Mouse (Mus musculus): ENCODE measurements around the gene Vamp2. TPM values are rescaled to one million over a fixed set of nuclear protein-coding genes. Genes with fewer than 3 reads are reported as not detected.
A peak's percentile ranks its signal among the peaks of the same experiment; 100 is the strongest.

The Vamp2 gene
- polyA plus RNA-seq, 1 experiment from 2014 or later: 12.5 TPM

- Histone ChIP-seq H3K9ac (peak overlapping the region; percentile 57; the same call in 1 of the 2 replicates), H3K9me3 (replicated peaks) (no peaks in the 10 kb centered on the region), H3K27me3 (peaks cover 47% of the 10 kb centered on the region), H3K36me3 (no peaks in the 10 kb centered on the region), H3K4me2 (peak overlapping the region; percentile 99), H3K4me3 (replicated peaks) (peak overlapping the region; percentile 74), H3K27ac (no peak overlapping the region), H3K4me1 (replicated peaks) (peaks cover 64% of the 10 kb centered on the region)
- WGBS (ENCODE audit: insufficient replicate concordance): 41% methylated on average over 14 of the region's 14 CpGs
- no peak for DNase-seq
- no peak for ATAC-seq (ENCODE audit: low read depth)
Measured at GRCm38 (mm10) chr11:69119446-69120155, 31.3 kb downstream of the Vamp2 start.

DNA sequence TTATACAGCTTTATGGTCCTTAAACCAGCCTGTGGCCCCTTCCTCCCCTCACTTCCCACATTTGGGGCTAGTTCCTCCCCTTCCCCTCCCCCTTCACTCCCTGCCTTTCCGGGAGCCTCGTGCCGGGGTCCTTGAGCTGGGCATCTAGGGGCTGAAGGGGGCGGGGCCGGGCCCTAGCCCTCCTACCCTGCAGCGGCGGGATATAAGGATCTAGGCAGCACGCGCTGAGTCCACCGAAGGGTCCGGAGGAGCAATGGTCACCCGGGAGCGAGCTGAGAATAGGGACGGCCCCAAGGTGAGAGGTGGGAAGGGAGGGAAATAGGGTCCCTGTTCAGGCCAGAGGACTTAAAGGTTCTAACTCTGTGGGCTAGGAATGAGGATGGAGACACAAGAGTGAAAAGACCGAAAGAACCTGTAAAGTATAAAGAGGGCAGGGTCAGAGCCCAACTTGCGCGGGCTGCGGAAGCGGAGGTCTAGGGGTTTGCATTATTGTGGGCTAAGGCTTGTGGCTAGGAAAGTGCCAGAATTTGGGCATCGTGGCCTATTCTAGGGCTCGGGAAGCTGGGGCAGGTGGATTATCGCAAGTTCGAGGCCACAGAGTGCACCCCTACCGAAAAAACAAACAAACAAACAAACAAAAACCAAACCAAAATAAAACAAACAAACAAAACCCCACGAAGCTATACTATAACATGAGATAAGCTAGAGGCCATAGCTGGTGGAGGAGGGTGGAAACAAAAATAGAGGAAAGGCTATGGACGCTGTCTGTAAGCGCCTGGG, 32.1 kb downstream of the Vamp2 start, which contains the start of gene Hes7:
Gene Hes7, plus strand, starts transcription at position 184 of the 780 bp plus-strand sequence.
- DNase-seq (no peak), ATAC-seq (ENCODE audit: low read depth) (no peak)
- H3K9me3 ChIP-seq (replicated peaks): no peaks in the 10 kb centered on the region
- H3K4me3 ChIP-seq (replicated peaks): peak within 1 kb of the TSS; percentile 74
- peak within 1 kb of the TSS; percentile 99 for H3K4me2 ChIP-seq
- H3K9ac ChIP-seq: peak within 1 kb of the TSS; percentile 75
- WGBS (ENCODE audit: insufficient replicate concordance): 2% methylated on average over 27 of the region's 27 CpGs
- H3K36me3 ChIP-seq: no peaks in the 10 kb centered on the region
- H3K27ac ChIP-seq: no peak within 1 kb of the TSS
- H3K4me1 ChIP-seq (replicated peaks): peaks cover 66% of the 10 kb centered on the region
- peaks cover 47% of the 10 kb centered on the region for H3K27me3 ChIP-seq

GRCm38 (mm10) chr11:69121001-69121740, 32.9 kb downstream of the Vamp2 start:
- H3K27ac ChIP-seq: no peak overlapping the region; the same call in 1 of the 2 replicates
- no peak for ATAC-seq (ENCODE audit: low read depth)
- WGBS (ENCODE audit: insufficient replicate concordance): under 1% methylated on average over 33 of the region's 33 CpGs

GRCm38 (mm10) chr11:69121741-69122335, 33.5 kb downstream of the Vamp2 start:
- ATAC-seq (ENCODE audit: low read depth): no peak
- H3K9me3 ChIP-seq (replicated peaks): no peaks in the 10 kb centered on the region
- peak overlapping the region; percentile 99 for H3K4me2 ChIP-seq
- H3K4me1 ChIP-seq (replicated peaks): peaks cover 79% of the 10 kb centered on the region
- H3K36me3 ChIP-seq: no peaks in the 10 kb centered on the region
- peaks cover 45% of the 10 kb centered on the region for H3K27me3 ChIP-seq
- H3K9ac ChIP-seq: peak overlapping the region; percentile 75
- H3K27ac ChIP-seq: peak overlapping the region; percentile 67
- WGBS (ENCODE audit: insufficient replicate concordance): under 1% methylated on average over 32 of the region's 32 CpGs
- H3K4me3 ChIP-seq (replicated peaks): peak overlapping the region; percentile 74
- no peak for DNase-seq

More at GRCm38 (mm10) chr11:69121001-69121740, 32.9 kb downstream of the Vamp2 start:
- H3K4me2 ChIP-seq: peak overlapping the region; percentile 99
- no peaks in the 10 kb centered on the region for H3K9me3 ChIP-seq (replicated peaks)
- peak overlapping the region; percentile 75 for H3K9ac ChIP-seq
- H3K36me3 ChIP-seq: no peaks in the 10 kb centered on the region
- H3K4me3 ChIP-seq (replicated peaks): peak overlapping the region; percentile 74
- H3K4me1 ChIP-seq (replicated peaks): peaks cover 74% of the 10 kb centered on the region
- peaks cover 47% of the 10 kb centered on the region for H3K27me3 ChIP-seq
- no peak for DNase-seq

DNA sequence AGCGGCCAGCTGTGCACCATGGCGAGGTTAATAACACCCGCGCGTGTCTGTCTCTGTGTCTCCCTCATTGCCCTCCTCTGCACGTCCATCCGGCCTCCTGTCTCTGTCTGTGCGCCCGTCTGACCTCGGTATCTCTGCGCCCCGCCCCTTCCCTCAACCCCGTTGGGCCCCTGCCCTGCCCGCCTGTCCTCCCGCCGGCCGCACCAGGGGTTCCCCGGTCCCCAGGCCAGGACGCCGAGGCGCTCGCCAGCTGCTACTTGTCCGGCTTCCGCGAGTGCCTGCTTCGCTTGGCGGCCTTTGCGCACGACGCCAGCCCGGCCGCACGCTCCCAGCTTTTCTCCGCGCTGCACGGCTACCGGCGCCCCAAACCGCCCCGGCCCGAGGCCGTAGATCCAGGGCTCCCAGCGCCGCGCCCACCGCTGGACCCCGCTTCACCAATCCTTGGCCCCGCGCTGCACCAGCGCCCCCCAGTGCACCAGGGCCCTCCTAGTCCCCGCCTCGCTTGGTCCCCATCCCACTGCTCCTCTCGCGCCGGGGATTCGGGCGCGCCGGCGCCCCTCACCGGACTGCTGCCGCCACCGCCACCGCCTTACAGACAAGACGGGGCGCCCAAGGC, 34.2 kb downstream of the Vamp2 start, which contains the start of gene 9130213A22Rik:
Gene 9130213A22Rik, minus strand, starts transcription at position 254 of the 616 bp plus-strand sequence.
- peak; percentile 73 for DNase-seq
- no peaks in the 10 kb centered on the region for H3K36me3 ChIP-seq
- peak; percentile 34 for ATAC-seq (ENCODE audit: low read depth)
- peak within 1 kb of the TSS; percentile 75 for H3K9ac ChIP-seq
- peak within 1 kb of the TSS; percentile 67 for H3K27ac ChIP-seq
- under 1% methylated on average over 66 of the region's 66 CpGs for WGBS (ENCODE audit: insufficient replicate concordance)
- H3K4me3 ChIP-seq (replicated peaks): peak within 1 kb of the TSS; percentile 74
- peaks cover 49% of the 10 kb centered on the region for H3K27me3 ChIP-seq
- peaks cover 76% of the 10 kb centered on the region for H3K4me1 ChIP-seq (replicated peaks)
- no peaks in the 10 kb centered on the region for H3K9me3 ChIP-seq (replicated peaks)
- peak within 1 kb of the TSS; percentile 99 for H3K4me2 ChIP-seq

- WGBS (ENCODE audit: insufficient replicate concordance): under 1% methylated on average over 29 of the region's 29 CpGs
- DNase-seq (peak; percentile 88), ATAC-seq (ENCODE audit: low read depth) (no peak)
- Histone ChIP-seq H3K9ac (peak overlapping the region; percentile 75), H3K4me1 (replicated peaks) (peaks cover 70% of the 10 kb centered on the region), H3K27ac (peak overlapping the region; percentile 79), H3K36me3 (no peaks in the 10 kb centered on the region), H3K27me3 (peaks cover 52% of the 10 kb centered on the region), H3K4me3 (replicated peaks) (peak overlapping the region; percentile 74), H3K4me2 (peak overlapping the region; percentile 99), H3K9me3 (replicated peaks) (no peaks in the 10 kb centered on the region)
Measured at GRCm38 (mm10) chr11:69123056-69123692, 34.9 kb downstream of the Vamp2 start.

- no peaks in the 10 kb centered on the region for H3K36me3 ChIP-seq
- peak overlapping the region; percentile 79 for H3K27ac ChIP-seq
- peak overlapping the region; percentile 75 for H3K9ac ChIP-seq
- H3K4me2 ChIP-seq: peak overlapping the region; percentile 99
- peak overlapping the region; percentile 74 for H3K4me3 ChIP-seq (replicated peaks)
- under 1% methylated on average over 31 of the region's 31 CpGs for WGBS (ENCODE audit: insufficient replicate concordance)
- peaks cover 65% of the 10 kb centered on the region for H3K4me1 ChIP-seq (replicated peaks)
- peak; percentile 85 for DNase-seq
- H3K9me3 ChIP-seq (replicated peaks): no peaks in the 10 kb centered on the region
- H3K27me3 ChIP-seq: peaks cover 57% of the 10 kb centered on the region
- peak; percentile 75 for ATAC-seq (ENCODE audit: low read depth)
Measured at GRCm38 (mm10) chr11:69123693-69124497, 35.6 kb downstream of the Vamp2 start.

- Histone ChIP-seq H3K4me3 (replicated peaks) (peak overlapping the region; percentile 74), H3K4me1 (replicated peaks) (peaks cover 59% of the 10 kb centered on the region), H3K36me3 (no peaks in the 10 kb centered on the region), H3K27me3 (peaks cover 55% of the 10 kb centered on the region), H3K27ac (no peak overlapping the region), H3K9ac (no peak overlapping the region), H3K4me2 (peak overlapping the region; percentile 99), H3K9me3 (replicated peaks) (no peaks in the 10 kb centered on the region)
- WGBS (ENCODE audit: insufficient replicate concordance): 0% methylated on average over 3 of the region's 3 CpGs
- DNase-seq: peak; percentile 68
- peak; percentile 51 for ATAC-seq (ENCODE audit: low read depth)
Measured at GRCm38 (mm10) chr11:69124498-69124847, 36.2 kb downstream of the Vamp2 start.

DNA sequence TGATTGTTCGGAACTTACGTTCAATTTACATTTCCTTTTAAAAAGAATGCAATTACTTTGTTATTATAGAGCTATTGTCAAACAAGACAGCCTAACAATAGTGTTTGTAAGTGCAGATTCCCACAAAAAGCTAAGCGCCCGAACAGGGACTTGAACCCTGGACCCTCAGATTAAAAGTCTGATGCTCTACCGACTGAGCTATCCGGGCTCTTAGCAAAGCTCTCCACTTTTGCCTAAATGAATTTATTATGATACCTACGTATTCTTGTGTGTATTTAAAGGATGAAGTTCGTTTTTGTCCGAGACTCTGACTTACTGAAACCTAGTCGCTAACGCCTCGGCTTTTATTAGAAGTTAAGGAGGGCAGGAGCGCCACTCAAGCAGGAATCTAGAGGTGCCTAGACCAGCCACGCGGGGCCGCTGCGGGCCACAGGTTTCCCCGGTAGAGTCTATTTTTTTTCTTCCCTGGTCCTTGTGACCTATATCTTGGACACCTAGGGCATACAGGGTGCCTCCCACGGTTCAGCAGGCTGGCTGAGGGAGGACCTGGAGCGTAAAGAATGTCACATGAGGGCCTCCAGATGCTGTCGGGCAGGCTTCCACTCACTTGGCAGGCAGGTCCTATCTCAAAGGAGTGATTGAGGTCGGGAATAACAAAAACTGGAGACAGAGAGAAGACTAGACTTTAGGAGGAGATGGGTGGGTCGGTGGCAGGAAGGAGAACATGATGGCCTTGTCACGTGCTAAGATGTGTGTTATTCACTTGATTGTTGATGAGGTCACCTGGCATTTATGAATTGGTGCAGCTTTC, 37.0 kb downstream of the Vamp2 start:
- H3K9me3 ChIP-seq (replicated peaks): no peaks in the 10 kb centered on the region
- peak overlapping the region; percentile 53; the same call in 1 of the 2 replicates for H3K27ac ChIP-seq
- peaks cover 51% of the 10 kb centered on the region for H3K4me1 ChIP-seq (replicated peaks)
- H3K27me3 ChIP-seq: peaks cover 50% of the 10 kb centered on the region
- DNase-seq (peak; percentile 80), ATAC-seq (ENCODE audit: low read depth) (peak; percentile 47)
- H3K36me3 ChIP-seq: no peaks in the 10 kb centered on the region
- peak overlapping the region; percentile 72 for H3K4me3 ChIP-seq (replicated peaks)
- WGBS (ENCODE audit: insufficient replicate concordance): under 1% methylated on average over 24 of the region's 24 CpGs
- peak overlapping the region; percentile 73 for H3K9ac ChIP-seq
- peak overlapping the region; percentile 94 for H3K4me2 ChIP-seq
